Mouse (Mus musculus) olfactory bulb, adult 2 months (tissue): Measurements from ENCODE around the gene Ppfibp2.

Experiments used
- CTCF ChIP-seq: fragments of 200-500 bp; IDR thresholded peaks from 2 replicates; pipeline ENCODE4 v1.5.1; 2012; ENCODE audit warnings: low read depth, mild to moderate bottlenecking, low read length, moderate library complexity; ENCODE audit not compliant: insufficient read depth
- POLR2A ChIP-seq: fragments of 200-500 bp; IDR thresholded peaks from 2 replicates; pipeline ENCODE4 v1.6.1; 2012; ENCODE audit warnings: mild to moderate bottlenecking, low read depth, low read length, moderate library complexity; ENCODE audit not compliant: insufficient read depth

- no peak for TF ChIP-seq CTCF
- TF ChIP-seq POLR2A = no peak
Observed at GRCm38 (mm10) chr7:107596753-107597152, 1.7 kb downstream of the Ppfibp2 start.
